Mouse (Mus musculus) left cerebral cortex, postnatal 25 days (tissue): ENCODE data around the gene Ubxn11. TPM values are rescaled to one million over a fixed set of nuclear protein-coding genes. Genes with fewer than 3 reads are reported as not detected.
"Not testable (repeated sequence)": the region's sequence is repeated elsewhere in the genome, so short reads cannot be mapped to it uniquely, and the experiment has no call there.

Source experiments
- DNase-seq, 2 experiments: peaks; one replicate each; pipeline ENCODE4 v3.0.0; 2022; ENCODE audit warnings: low spot score in 2 of 2, mixed read lengths in 1 of 2
- intact Hi-C: fragments of 180-260 bp; cut with DNase I; formaldehyde crosslinking; loops from one replicate; pipeline ENCODE4 v1.15.1; 2025
- total RNA-seq, 2 experiments: library from RNA; stranded (reverse); gene quantifications; 2 replicates each; pipeline ENCODE4 v1.2.3; 2021

Ubxn11 gene
- total RNA-seq, 2 experiments from 2014 or later = 29.5 to 34.7 TPM

GRCm38 (mm10) chr4:134129482-134129881, 27.1 kb downstream of the Ubxn11 start:
- peak in 1 of 2 experiments; percentile 56 for DNase-seq
- intact Hi-C loops = no loop called here

DNA sequence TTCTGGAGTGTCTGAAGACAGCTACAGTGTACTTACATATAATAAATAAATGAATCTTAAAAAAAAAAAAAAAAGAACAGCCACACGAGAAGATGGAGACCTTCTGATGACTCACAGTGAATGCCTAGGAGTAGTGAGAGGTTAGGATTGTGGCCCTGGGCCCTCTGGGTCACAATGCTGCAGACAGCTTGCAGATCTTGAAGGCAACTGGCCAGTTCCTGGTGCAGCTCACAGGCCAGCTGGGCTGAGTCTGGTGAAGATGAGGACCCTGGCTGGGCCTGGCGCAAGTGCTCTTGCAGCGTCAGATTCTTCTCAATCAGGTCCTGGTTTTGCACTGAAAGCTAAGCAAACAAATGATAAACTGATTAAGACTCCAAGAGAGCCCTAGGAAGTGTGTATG, 29.7 kb downstream of the Ubxn11 start:
- intact Hi-C loops = no loop called here
- DNase-seq = no peak

DNA sequence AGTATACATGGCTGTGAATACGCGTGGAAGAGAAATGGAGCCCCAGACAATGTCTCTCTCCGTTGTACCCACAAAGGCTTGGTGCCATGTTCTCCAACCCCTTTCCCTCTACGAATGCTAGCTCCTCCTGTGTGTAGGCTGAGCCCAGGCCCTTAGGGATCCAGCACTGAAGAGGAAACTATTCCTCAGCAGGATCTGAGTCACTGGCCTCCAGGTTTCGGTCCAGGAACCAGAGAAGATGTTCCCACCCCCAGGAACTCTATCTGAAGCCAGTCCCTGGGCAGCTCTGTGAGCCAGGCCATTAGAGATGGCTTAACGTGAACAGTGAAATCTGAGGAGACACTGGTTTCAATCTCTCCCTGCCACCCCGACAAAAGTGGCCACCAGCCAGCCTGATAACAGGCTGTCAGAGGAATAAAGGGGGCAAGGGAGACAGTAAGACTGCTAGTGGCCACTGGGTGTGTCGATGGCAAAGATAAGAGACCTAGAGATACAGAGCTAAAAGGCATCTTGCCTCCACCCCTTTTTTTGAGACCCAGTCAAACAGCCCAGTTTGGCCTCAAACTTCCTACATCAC, 30.2 kb downstream of the Ubxn11 start:
- no peak for DNase-seq
- intact Hi-C loops = no loop called here

- DNase-seq = no peak
- intact Hi-C loops = no loop called here
These were observed 34.0 kb downstream of the Ubxn11 start for GRCm38 (mm10) chr4:134136280-134136926.

DNA sequence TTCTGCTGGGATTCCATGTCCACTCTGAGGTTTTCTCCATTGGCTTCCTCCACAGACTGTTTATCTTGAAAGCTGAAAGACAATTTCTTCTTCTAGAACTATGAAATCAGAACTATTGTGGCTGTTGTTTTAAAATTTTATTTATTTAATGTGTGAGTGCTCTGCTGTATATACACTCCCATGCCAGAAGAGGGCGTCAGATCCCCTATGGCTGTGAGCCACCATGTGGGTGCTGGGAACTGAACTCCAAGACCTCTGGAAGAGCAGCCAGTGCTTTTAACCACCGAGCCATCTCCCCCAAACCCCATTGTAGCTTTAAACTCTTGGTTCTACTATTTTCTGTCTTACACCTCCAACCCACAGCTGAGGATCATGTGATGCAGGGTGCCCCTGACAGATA, 36.5 kb downstream of the Ubxn11 start:
- DNase-seq = no peak
- intact Hi-C loops = no loop called here

DNA sequence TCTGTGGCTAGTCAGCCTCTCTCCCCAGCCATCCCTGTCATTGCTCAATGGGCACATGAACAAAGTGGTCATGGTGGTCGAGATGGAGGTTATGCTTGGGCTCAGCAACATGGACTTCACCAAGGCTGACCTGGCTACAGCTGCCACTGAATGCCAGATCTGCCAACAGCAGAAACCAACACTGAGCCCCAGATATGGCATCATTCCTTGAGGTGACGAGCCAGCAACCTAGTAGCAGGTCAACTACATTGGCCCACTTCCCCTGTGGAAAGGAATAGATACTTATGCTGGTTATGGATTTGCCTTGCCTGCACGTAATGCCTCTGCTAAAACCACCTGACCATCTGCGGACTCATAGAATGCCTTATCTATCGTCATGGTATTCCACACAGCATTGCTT, 41.9 kb downstream of the Ubxn11 start:
- intact Hi-C loops, DNase-seq: not testable (repeated sequence)

DNA sequence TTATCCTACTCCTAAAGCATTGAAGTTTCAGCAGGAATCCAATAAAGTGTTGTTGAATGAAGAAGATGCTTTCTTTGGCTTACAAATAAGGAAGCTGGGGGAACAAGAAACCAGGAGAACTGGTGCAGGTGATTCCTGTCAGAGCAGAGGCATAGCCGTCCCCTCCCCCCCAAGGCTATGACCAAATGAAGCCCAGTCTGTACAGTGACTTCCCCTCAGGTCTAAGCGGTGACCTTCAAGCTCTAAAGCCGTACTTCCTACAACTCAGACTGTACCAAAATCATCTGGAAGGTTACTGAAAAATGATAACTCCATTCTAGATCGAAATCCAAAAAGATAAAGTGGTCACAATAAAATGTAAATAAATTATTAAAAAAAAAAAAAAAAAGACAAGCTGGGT, 47.0 kb downstream of the Ubxn11 start:
- intact Hi-C loops = no loop called here
- DNase-seq = no peak

GRCm38 (mm10) chr4:134152112-134152511, 49.7 kb downstream of the Ubxn11 start:
- intact Hi-C loops = no loop called here
- DNase-seq = no peak

GRCm38 (mm10) chr4:134153656-134154055, 51.3 kb downstream of the Ubxn11 start:
- intact Hi-C loops = no loop called here
- no peak for DNase-seq

DNA sequence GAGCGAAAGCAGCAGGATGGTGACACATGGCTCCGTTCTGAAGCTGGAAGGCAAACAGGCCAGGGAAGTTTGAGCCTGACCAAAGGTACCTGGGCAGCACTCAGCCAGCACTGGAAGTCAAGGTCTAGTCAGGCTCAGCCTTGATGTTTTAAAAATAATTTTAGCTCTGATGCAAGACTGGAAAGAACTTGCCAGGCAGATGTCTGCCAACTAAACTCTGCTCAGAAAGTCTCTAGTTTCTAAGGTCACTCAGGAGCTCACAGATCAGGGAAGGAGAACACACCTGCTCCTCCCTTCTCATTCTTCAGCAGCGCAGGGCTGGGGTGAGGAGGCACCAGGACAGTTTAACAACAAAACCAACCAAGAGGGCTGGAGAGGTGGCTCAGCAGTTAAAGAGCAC, 52.0 kb downstream of the Ubxn11 start:
- intact Hi-C loops = no loop called here
- no peak for DNase-seq

DNA sequence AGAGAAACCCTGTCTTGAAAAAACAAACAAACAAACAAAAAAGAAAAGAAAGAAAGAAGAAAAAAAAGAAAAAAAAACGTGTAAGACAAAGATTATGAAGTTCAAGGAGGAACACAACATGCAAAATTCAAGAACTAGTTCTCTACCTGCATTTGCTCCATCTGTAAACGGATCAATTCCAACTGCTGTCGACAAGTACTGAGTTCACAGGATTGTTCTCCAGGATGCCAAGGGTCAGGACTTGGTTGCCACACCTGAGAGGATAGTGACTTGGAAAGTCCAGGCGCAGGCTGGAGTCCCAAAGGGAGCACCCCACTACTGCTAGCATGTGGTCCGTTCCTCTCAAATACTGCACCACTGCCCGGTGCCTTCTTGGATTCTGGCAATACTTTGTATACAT, 53.2 kb downstream of the Ubxn11 start:
- no peak for DNase-seq
- intact Hi-C loops = no loop called here

- no peak for DNase-seq
- intact Hi-C loops = no loop called here
These were observed 53.6 kb downstream of the Ubxn11 start for GRCm38 (mm10) chr4:134155961-134156465.

DNA sequence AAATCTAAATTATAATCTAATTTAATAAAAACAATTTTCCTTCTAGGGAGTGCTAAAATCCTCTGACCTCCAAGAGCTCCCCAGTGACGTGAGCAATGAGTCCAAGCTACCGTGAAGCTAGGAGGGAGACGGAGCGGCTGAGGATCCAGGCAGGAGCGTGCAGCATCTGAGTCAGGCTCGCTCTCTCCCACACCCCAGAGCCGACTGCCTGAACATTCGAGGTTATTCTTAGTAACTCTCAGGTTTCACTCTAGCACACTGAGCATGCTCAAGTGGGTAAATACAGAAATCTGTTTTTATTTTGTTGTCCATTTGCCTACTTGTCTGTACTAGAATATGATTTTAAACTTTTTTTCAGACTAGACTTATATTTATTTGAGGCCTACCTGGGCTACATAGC, 54.4 kb downstream of the Ubxn11 start:
- peak; percentile 58 to 86 for DNase-seq
- intact Hi-C loops = no loop called here

GRCm38 (mm10) chr4:134157558-134157957, 55.2 kb downstream of the Ubxn11 start:
- DNase-seq = no peak
- intact Hi-C loops = no loop called here

DNA sequence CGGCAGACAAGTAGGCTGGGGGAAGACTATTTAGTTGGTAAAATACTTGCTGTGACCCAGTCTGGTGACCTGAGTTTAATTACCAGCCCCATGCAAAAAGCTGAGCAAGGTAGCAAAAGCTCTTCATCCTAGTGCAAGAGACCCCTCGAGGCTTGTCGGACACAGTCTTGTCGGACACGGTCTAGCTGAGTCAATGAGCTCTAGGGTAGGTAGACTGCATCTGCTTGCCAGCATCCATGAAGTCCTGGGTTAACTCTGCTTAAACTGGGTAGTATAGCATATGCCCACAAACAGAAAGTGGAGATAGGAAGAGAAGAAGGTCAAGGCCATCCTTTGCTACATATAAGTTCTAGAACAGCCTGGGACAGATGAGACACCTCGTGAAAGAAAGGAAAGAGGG, 56.4 kb downstream of the Ubxn11 start:
- intact Hi-C loops = no loop called here
- no peak for DNase-seq

GRCm38 (mm10) chr4:134160071-134160470, 57.7 kb downstream of the Ubxn11 start:
- intact Hi-C loops = not testable (repeated sequence)
- peak in 1 of 2 experiments; percentile 21 for DNase-seq

DNA sequence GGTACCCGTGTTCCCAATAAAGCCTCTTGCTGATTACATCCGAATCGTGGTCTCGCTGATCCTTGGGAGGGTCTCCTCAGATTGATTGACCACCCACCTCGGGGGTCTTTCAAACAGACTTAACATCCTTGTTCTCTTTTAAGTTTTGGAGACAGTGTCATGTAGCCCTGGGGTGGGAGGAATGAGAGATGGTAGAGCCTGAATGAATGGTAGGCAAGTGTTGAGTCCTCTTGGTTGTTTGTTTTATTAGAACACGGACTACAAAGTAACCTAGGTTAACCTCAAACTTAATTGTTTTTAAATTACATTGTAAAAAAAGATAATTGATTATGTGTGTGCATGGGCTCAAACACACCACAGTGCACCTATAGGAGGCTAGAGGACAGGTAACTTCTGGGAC, 62.2 kb downstream of the Ubxn11 start:
- no peak for DNase-seq
- intact Hi-C loops = no loop called here

GRCm38 (mm10) chr4:134165024-134165423, 62.7 kb downstream of the Ubxn11 start:
- intact Hi-C loops = no loop called here
- DNase-seq = no peak

GRCm38 (mm10) chr4:134165548-134166465, 63.4 kb downstream of the Ubxn11 start:
- DNase-seq = no peak
- intact Hi-C loops = no loop called here

DNA sequence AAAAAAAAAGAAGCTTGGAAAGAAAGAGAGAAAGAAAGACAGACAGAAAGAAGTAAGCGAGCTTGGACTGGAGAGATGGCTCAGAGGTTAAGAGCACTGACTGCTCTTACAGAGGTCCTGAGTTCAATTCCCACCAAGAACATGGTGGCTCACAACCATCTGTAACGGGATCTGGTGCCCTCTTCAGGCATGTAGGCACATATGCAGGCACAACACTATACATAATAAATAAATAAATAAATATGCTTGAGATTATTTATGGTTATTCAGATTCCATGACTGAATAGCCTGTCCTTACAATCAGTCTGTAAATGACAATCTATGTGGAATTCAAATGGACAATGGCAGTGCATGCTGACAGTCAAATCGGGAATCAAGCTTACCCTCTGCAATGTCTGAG, 64.5 kb downstream of the Ubxn11 start:
- intact Hi-C loops = no loop called here
- no peak for DNase-seq

DNA sequence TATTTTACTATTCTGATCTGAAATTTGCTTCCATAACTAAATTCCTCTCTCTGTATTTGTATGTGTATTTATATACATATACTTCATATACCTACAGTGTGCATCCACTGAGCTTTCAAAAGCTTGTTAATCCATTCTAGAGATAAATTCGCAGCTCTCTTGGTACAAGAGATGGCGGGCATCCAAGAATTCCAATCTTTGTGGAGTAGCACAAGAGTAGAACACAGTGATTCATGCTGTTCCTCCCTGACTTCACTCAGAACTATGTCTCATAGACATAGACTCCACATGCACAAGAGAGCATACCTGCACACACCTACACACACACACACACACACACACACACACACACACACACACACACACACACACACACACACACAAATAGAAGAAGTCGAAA, 70.0 kb downstream of the Ubxn11 start:
- intact Hi-C loops = no loop called here
- peak; percentile 35 to 68 for DNase-seq
